Mouse (Mus musculus) c-Kit-negative CD71-positive TER-119-positive erythroid progenitor cells, embryonic 14.5 days (primary cell): ENCODE measurements around the gene Arhgef38.

Experiments
- DNase-seq: peaks from one replicate; pipeline ENCODE4 v3.0.0-alpha.2; 2013; ENCODE audit warnings: low read depth, low spot score

Arhgef38 gene

DNA sequence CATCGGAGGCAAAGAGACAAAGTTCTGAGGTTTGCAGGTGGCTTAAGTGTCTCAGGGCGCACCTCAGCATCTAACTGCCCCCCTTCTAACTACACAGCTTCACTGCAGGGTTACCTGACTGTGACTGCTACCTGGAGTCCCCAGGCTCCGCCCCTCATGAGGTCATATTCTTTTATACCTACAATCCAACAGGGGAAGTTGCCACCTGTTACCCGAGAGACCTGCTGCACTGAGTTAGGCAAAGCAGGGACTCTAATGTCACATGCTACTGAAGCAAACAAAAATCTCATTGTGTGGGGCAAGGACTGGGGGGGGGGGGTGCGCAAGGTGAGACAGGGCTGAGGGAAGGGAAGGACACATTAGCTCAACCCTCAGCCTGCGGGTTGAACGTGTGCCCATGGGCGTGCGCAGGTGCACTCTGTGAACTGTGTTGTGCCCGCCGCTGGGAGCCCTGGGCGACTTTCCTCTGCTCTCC is at the start of gene Arhgef38:
TSS of gene Arhgef38 (minus strand) at position 129 of the 475 bp plus-strand sequence.
- no peak for DNase-seq

GRCm38 (mm10) chr3:133271887-133272286 is 37.1 kb upstream of the Arhgef38 start:
- no peak for DNase-seq

- no peak for DNase-seq
These were observed 24.1 kb upstream of the Arhgef38 start for GRCm38 (mm10) chr3:133258860-133259259.

GRCm38 (mm10) chr3:133255842-133256241 is 21.1 kb upstream of the Arhgef38 start:
- no peak for DNase-seq

GRCm38 (mm10) chr3:133244027-133244426 is 9.3 kb upstream of the Arhgef38 start:
- no peak for DNase-seq

- no peak for DNase-seq
These were observed 7.2 kb upstream of the Arhgef38 start for GRCm38 (mm10) chr3:133241916-133242315.

DNA sequence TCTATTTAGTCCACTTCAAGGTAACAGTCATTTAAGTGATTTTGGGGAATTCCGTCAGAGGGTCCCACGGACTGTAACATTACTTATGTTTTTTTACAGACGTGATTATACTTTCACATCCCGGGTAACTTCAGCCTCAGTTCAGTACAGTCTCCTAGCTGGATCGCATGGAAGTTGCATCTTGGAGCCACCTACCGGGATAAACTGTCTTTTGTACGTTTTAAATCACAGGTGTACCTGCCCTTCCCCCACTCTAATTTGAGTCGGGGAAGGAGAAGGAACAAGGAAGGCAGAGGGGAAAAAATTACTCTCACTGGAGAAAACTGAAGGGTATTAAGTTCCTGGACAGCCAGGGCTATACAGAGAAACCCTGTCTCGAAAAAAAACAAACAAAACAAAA is 756 bp downstream of the Arhgef38 start:
- DNase-seq: no peak

DNA sequence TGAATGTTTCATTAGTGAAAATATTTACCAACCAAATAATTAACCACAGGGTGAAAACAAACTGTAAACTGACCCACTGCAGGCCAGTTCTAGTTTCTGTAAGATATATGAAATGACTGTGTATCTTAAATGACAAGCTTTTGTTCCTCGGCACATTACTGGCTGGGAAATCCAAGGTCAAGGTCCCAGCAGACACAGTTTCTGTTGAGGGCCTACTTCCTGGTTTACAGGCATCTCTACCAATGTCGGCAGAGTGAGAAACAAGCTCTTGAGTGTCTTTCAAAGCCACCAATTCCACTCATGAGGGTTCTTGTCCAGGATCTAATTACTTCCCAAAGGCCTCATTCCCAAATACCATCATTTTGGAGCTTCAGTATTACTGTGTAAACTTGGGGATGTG is 4.3 kb downstream of the Arhgef38 start:
- DNase-seq: no peak

DNA sequence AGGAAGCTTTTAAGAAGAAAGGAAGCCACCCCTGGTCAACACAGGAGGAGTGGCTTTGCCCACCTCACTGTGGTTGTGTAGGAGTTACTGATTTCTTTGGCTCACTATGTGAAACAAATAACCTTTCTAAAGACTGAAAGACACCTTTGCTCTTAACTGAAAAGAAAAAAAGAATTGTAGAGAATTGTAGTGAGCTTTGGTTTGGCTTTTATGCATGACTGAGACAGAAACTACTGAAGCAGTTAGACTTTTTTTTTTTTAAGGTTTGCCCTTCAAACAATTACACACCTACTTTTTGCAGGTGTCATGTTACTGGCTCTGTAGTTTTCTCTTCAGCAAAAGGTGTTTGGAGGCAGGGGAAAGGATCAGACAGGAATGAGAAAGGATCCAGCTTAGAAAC is 5.2 kb downstream of the Arhgef38 start:
- DNase-seq: no peak

DNA sequence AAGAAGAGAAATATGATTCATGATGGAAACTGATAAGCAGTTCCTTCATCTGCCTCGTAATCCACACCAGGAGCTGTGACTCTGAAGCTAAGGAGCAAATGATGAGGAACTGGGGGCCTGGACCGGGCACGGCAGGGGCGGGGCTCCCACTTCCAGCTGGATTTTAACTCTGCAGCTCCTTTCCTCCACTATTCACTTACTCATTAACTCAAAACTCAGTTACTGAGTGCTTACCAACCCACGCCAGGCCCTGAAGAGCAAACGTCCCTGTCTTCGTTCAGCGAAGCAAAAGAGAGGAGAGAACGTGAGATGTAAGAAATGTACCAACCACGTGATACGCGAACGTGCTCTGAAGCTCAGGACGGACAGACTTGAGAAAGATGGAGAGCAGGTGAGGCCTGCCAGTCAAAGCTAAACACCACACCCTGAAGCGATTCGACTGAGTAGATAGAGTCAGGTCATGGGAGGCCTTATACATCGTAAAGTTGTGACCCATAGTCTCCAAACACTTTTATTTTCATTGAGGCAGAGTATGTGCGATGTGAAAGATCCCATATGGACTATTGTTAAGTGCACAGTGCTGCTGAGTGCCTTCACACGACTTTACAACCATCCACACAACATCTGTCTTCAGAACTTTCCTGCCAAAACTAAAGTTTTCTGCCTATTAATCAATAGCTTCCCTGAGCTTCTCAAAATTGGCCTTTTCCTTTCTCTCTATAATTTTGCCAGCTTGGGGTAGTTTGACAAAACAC is 7.3 kb downstream of the Arhgef38 start:
- DNase-seq: no peak

- no peak for DNase-seq
These were observed 16.2 kb downstream of the Arhgef38 start for GRCm38 (mm10) chr3:133218501-133218900.

DNA sequence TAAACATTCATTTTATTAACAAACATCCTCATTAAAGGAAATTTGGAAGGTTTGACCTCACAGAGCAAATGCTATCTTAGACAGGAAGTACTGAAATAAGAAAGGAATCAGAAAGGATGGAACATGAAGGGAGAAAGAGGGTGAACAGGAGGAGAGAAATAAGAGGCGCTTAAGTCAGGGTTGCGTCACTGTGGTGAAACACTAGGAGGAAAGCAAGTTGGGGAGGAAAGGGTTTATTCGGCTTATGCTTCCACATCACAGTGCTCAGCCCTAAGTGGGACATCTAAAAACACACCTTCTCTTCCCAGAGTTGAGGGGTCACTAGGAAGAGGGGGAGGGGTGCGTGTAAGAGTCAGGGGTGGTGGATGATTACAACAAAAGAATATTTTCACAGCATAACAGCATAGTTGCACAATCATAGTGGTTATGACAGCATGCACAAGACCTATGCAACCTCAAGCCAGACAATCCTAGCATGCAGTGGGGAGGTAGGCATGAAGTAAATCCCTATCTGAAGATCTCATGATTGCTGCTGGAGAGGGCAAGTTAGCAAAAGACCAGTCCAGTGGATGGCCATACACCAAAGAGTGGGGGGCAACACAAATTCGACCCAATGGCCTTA is 19.4 kb downstream of the Arhgef38 start:
- no peak for DNase-seq

DNA sequence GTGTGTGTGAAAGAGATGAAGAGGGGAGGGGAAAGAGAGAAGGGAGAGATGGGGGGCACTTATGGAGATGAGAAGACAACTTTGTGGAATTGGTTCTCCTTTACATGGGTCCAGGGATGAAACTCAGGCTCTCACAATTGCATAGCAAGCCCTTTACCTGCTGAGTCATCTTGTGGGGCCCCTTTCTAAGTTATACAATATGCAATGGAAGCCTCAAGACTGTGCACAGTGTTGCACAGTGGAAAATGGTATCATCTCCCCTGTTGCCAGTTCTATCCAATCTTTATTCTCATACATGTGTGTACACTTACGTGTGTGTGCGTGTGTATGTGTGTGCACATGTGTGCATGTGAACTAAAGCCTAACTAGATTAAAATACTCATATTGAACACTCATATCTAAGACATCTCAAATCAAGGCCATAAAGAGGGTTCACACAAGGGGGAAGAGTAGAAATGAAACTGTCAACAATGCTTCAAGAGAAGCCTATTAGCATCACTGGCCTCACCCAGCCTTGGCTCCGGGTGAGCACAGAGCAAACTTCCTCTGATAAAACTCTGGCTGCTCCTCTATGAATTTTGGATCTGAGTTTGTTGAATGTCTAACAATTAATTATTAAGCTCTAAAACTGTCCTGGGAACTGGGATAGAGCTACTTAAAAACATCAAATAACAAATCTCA is 21.2 kb downstream of the Arhgef38 start:
- DNase-seq: no peak

- no peak for DNase-seq
These were observed 23.4 kb downstream of the Arhgef38 start for GRCm38 (mm10) chr3:133211324-133211723.

- DNase-seq: no peak
These were observed 31.0 kb downstream of the Arhgef38 start for GRCm38 (mm10) chr3:133203713-133204112.

DNA sequence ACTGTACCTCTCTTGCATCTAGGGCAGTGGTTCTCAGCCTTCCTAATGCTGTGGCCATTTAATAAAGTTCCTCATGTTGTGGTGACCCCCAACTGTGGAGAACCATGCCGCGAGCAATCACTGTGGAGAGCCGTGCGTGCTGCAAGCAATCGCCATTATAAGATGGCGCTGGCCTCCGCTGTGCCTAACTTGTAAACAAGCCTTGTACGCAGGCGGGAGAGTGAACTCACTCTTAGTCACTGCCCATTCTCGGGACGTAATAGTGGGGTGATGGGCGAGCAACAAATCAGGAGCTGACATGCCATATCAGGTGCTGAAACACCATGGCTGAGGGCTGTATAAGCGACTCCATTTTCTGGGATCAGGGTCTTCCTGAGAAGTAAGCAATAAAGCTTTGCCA is 32.6 kb downstream of the Arhgef38 start:
- no peak for DNase-seq

GRCm38 (mm10) chr3:133188930-133189329 is 45.8 kb downstream of the Arhgef38 start:
- DNase-seq: no peak

DNA sequence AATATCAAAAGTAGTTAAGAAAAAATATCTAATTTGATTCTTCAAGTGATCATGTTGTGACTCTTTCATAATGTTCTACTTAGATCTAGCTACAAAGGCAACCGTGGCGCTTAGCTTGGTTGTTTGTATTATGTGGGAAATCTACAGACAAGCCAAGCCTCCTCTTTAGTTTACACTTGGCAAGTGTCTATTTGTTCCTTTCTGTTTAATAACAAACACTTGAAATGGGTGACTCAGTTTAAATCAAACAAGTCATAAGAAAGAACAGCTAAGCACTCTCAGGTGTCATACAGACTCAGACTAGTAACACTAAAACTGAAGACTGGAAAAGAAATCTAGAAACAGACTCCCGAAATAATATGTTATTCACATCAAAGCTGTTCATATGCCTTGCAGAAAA is 47.2 kb downstream of the Arhgef38 start:
- no peak for DNase-seq

GRCm38 (mm10) chr3:133176033-133176750 is 58.6 kb downstream of the Arhgef38 start:
- no peak for DNase-seq

- DNase-seq: no peak
These were observed 62.5 kb downstream of the Arhgef38 start for GRCm38 (mm10) chr3:133172291-133172690.

DNA sequence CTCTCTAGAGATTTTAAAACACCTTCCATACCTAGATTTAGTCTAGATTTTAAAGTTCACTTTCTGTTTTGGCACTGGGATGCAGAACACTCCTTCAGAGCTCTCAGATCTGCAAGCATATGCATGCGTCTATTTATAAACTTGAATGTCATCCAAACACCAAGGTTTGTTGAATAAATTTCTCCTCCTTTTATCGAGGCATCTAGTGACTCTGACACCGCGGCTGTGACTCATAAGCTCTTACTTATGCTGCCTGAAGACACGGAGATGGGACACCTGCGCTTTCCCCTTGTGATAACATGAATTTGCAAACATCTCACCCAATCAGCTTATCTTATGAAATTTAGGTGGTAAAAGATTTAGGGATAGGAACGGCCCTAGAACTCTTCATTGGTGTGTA is 65.0 kb downstream of the Arhgef38 start:
- no peak for DNase-seq

- DNase-seq: no peak
These were observed 67.2 kb downstream of the Arhgef38 start for GRCm38 (mm10) chr3:133167550-133167949.
